Mouse (Mus musculus) small intestine, adult 2 months (tissue): Measurements from ENCODE around the gene Ckap2.

Experiments used
- CTCF ChIP-seq: fragments of 200-500 bp; IDR thresholded peaks from 2 replicates; pipeline ENCODE4 v1.5.1; 2012; ENCODE audit warnings: low read depth, mild to moderate bottlenecking, control low read depth, inconsistent platforms, low read length, moderate library complexity, mixed read lengths; ENCODE audit not compliant: insufficient replicate concordance, insufficient read length; ENCODE audit errors: extremely low read depth
- POLR2A ChIP-seq: fragments of 200-500 bp; IDR thresholded peaks from 2 replicates; pipeline ENCODE4 v1.6.1; 2012; ENCODE audit warnings: low read depth, mild to moderate bottlenecking, control low read depth, inconsistent platforms, low read length, moderate library complexity

DNA sequence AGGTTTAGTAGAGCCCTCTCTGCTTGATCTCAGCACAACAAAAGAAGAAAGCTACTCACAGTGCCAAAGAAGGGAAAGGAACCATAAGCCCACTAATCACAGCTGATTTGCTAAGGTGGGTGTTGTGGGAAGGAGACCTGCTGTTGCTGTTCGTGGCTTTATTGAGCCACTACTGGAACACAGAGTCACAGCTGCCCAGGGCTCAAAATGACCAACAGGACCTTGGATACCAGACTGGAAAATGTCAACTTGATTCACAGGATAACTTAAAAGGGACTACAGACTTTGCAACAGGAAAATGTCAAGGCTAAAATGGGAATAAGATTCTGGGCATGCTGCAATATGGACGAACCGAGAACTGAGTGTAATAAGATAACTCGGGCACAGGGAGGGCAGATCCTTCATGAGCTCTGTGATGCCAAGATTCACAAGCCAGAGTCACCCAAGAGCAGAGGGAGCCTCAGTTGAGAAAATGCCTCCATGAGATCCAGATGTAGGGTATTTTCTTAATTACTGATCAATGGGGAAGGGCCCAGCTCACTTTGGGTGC, 43.7 kb downstream of the Ckap2 start:
- TF ChIP-seq POLR2A: no peak
- no peak for TF ChIP-seq CTCF
